Mouse (Mus musculus) MEL (cell line): ENCODE results near the gene Melk. TPM values are rescaled to one million over a fixed set of nuclear protein-coding genes. Genes with fewer than 3 reads are reported as not detected.

Experiments
- DNase-seq: peaks from one replicate; pipeline ENCODE4 v3.0.0; 2011; ENCODE audit warnings: low read depth, low spot score
- H3K27ac ChIP-seq: 2 replicates; pipeline ENCODE4 v1.5.1; 2012; ENCODE audit warnings: low read depth, mild to moderate bottlenecking, control low read depth, low read length, moderate library complexity; ENCODE audit not compliant: control insufficient read depth
- H3K27me3 ChIP-seq, 2 experiments: fragments of 150-350 bp in 1 of 2; sonication (generic) in 1 of 2; 2 replicates each; pipeline ENCODE4 v1.6.1; 2012; ENCODE audit warnings: low read length in 2 of 2, mild to moderate bottlenecking in 2 of 2, improper control_type of control experiment in 1 of 2, moderate library complexity in 1 of 2; ENCODE audit not compliant: insufficient read depth in 2 of 2, control insufficient read depth in 1 of 2
- H3K36me3 ChIP-seq, 2 experiments: 2 replicates each; pipeline ENCODE4 v1.6.1; 2012 to 2014; ENCODE audit warnings: low read length in 2 of 2, improper control_type of control experiment in 1 of 2, inconsistent platforms in 1 of 2, mild to moderate bottlenecking in 1 of 2; ENCODE audit not compliant: insufficient read depth in 2 of 2, control insufficient read depth in 1 of 2
- H3K4me1 ChIP-seq, 2 experiments: fragments of 150-350 bp in 1 of 2; sonication (generic) in 1 of 2; 2 replicates each; pipeline ENCODE4 v1.6.1; 2012; ENCODE audit warnings: low read length in 2 of 2, improper control_type of control experiment in 1 of 2, mild to moderate bottlenecking in 1 of 2; ENCODE audit not compliant: insufficient read depth in 2 of 2, control insufficient read depth in 1 of 2
- H3K4me3 ChIP-seq, 2 experiments: fragments of 150-350 bp in 1 of 2; sonication (generic) in 1 of 2; 2 replicates each; pipeline ENCODE4 v1.5.1; 2012; ENCODE audit warnings: low read depth in 2 of 2, low read length in 2 of 2, mild to moderate bottlenecking in 2 of 2, moderate library complexity in 2 of 2, control low read depth in 1 of 2, improper control_type of control experiment in 1 of 2; ENCODE audit not compliant: control insufficient read depth in 1 of 2, insufficient read depth in 1 of 2
- H3K79me2 ChIP-seq: 2 replicates; pipeline ENCODE4 v1.6.1; 2012; ENCODE audit warnings: mild to moderate bottlenecking, low read length, moderate library complexity; ENCODE audit not compliant: control insufficient read depth, poor library complexity, insufficient read depth
- H3K9ac ChIP-seq: 2 replicates; pipeline ENCODE4 v1.6.1; 2012; ENCODE audit warnings: low read depth, mild to moderate bottlenecking, control low read depth, low read length, moderate library complexity; ENCODE audit not compliant: control insufficient read depth, poor library complexity, severe bottlenecking
- H3K9me3 ChIP-seq: fragments of 150-350 bp; sonication (generic); replicated peaks from 2 replicates; pipeline ENCODE4 v1.6.1; 2012; ENCODE audit warnings: mild to moderate bottlenecking, low read length, improper control_type of control experiment, moderate library complexity; ENCODE audit not compliant: insufficient read depth
- BHLHE40 ChIP-seq: IDR thresholded peaks from 2 replicates; pipeline ENCODE4 v1.6.1; 2012; ENCODE audit warnings: low read depth, mild to moderate bottlenecking, inconsistent platforms, low read length, improper control_type of control experiment, borderline replicate concordance
- CHD2 ChIP-seq: IDR thresholded peaks from 2 replicates; pipeline ENCODE4 v1.6.1; 2011; ENCODE audit warnings: low read length, improper control_type of control experiment
- E2F4 ChIP-seq: IDR thresholded peaks from 2 replicates; pipeline ENCODE4 v1.6.1; 2011; ENCODE audit warnings: low read depth, low read length, improper control_type of control experiment, borderline replicate concordance
- ELF1 ChIP-seq: IDR thresholded peaks from 2 replicates; pipeline ENCODE4 v1.6.1; 2014; ENCODE audit warnings: low read depth, mild to moderate bottlenecking, inconsistent platforms, low read length, improper control_type of control experiment, moderate library complexity
- GABPA ChIP-seq: IDR thresholded peaks from 2 replicates; pipeline ENCODE4 v1.6.1; 2012; ENCODE audit warnings: low read depth, mild to moderate bottlenecking, inconsistent platforms, low read length, improper control_type of control experiment, moderate library complexity
- GATA1 ChIP-seq: IDR thresholded peaks from 2 replicates; pipeline ENCODE4 v1.6.1; 2011; ENCODE audit warnings: low read depth, low read length, improper control_type of control experiment
- HCFC1 ChIP-seq: IDR thresholded peaks from 2 replicates; pipeline ENCODE4 v1.6.1; 2012; ENCODE audit warnings: low read depth, mild to moderate bottlenecking, inconsistent platforms, low read length, improper control_type of control experiment, moderate library complexity
- JUND ChIP-seq: IDR thresholded peaks from 2 replicates; pipeline ENCODE4 v1.6.1; 2011; ENCODE audit warnings: low read depth, mild to moderate bottlenecking, improper control_type of control experiment, low read length
- KAT2A ChIP-seq: conservative IDR thresholded peaks from 2 replicates; pipeline ENCODE4 v1.6.1; 2012; ENCODE audit warnings: low read depth, low read length, improper control_type of control experiment, inconsistent platforms
- MAX ChIP-seq: IDR thresholded peaks from 2 replicates; pipeline ENCODE4 v1.6.1; 2011; ENCODE audit warnings: low read length, improper control_type of control experiment
- MAZ ChIP-seq: IDR thresholded peaks from 2 replicates; pipeline ENCODE4 v1.6.1; 2012; ENCODE audit warnings: low read depth, mild to moderate bottlenecking, inconsistent platforms, low read length, improper control_type of control experiment
- MXI1 ChIP-seq: IDR thresholded peaks from 2 replicates; pipeline ENCODE4 v1.6.1; 2011; ENCODE audit warnings: mild to moderate bottlenecking, low read depth, low read length, improper control_type of control experiment
- MYB ChIP-seq: IDR thresholded peaks from 2 replicates; pipeline ENCODE4 v1.6.1; 2011; ENCODE audit warnings: mild to moderate bottlenecking, low read depth, low read length, improper control_type of control experiment
- NELFE ChIP-seq: IDR thresholded peaks from 2 replicates; pipeline ENCODE4 v1.6.1; 2011; ENCODE audit warnings: low read depth, low read length, improper control_type of control experiment
- NRF1 ChIP-seq: IDR thresholded peaks from 2 replicates; pipeline ENCODE4 v1.6.1; 2014; ENCODE audit warnings: low read depth, mild to moderate bottlenecking, inconsistent platforms, low read length, improper control_type of control experiment, moderate library complexity; ENCODE audit not compliant: poor library complexity, insufficient read depth, severe bottlenecking
- POLR2AphosphoS2 ChIP-seq: IDR thresholded peaks from 2 replicates; pipeline ENCODE4 v1.6.1; 2011; ENCODE audit warnings: low read length, improper control_type of control experiment
- POLR2AphosphoS5 ChIP-seq: IDR thresholded peaks from 2 replicates; pipeline ENCODE4 v1.6.1; 2012; ENCODE audit warnings: low read depth, borderline replicate concordance, mild to moderate bottlenecking, inconsistent platforms, low read length, moderate library complexity, mixed read lengths
- SIN3A ChIP-seq: IDR thresholded peaks from 2 replicates; pipeline ENCODE4 v1.6.1; 2012; ENCODE audit warnings: low read length, improper control_type of control experiment, inconsistent platforms
- SMC3 ChIP-seq: IDR thresholded peaks from 2 replicates; pipeline ENCODE4 v1.6.1; 2011; ENCODE audit warnings: low read depth, low read length, improper control_type of control experiment
- TBP ChIP-seq: IDR thresholded peaks from 2 replicates; pipeline ENCODE4 v1.8.0; 2011; ENCODE audit warnings: low read depth, low read length, improper control_type of control experiment
- TCF12 ChIP-seq: IDR thresholded peaks from 2 replicates; pipeline ENCODE4 v1.6.1; 2014; ENCODE audit warnings: low read depth, mild to moderate bottlenecking, inconsistent platforms, low read length, improper control_type of control experiment, moderate library complexity
- UBTF ChIP-seq: IDR thresholded peaks from 2 replicates; pipeline ENCODE4 v1.6.1; 2012; ENCODE audit warnings: low read depth, mild to moderate bottlenecking, inconsistent platforms, low read length, improper control_type of control experiment, moderate library complexity, borderline replicate concordance; ENCODE audit not compliant: insufficient read depth
- USF1 ChIP-seq: IDR thresholded peaks from 2 replicates; pipeline ENCODE4 v1.6.1; 2014; ENCODE audit warnings: low read depth, mild to moderate bottlenecking, inconsistent platforms, low read length, improper control_type of control experiment, moderate library complexity
- USF2 ChIP-seq, 2 experiments: IDR thresholded peaks; 2 replicates each; pipeline ENCODE4 v1.6.1; 2011 to 2012; ENCODE audit warnings: improper control_type of control experiment in 2 of 2, low read length in 2 of 2, borderline replicate concordance in 1 of 2, inconsistent platforms in 1 of 2, low read depth in 1 of 2, mild to moderate bottlenecking in 1 of 2; ENCODE audit not compliant: insufficient read depth in 1 of 2
- ZC3H11A ChIP-seq: IDR thresholded peaks from 2 replicates; pipeline ENCODE4 v1.6.1; 2012; ENCODE audit warnings: low read depth, mild to moderate bottlenecking, inconsistent platforms, low read length, improper control_type of control experiment
- ZKSCAN1 ChIP-seq: IDR thresholded peaks from 2 replicates; pipeline ENCODE4 v1.6.1; 2012; ENCODE audit warnings: low read depth, mild to moderate bottlenecking, inconsistent platforms, low read length, improper control_type of control experiment, moderate library complexity
- ZMIZ1 ChIP-seq: IDR thresholded peaks from 2 replicates; pipeline ENCODE4 v1.6.1; 2012; ENCODE audit warnings: low read depth, mild to moderate bottlenecking, inconsistent platforms, low read length, improper control_type of control experiment, moderate library complexity
- ZNF384 ChIP-seq: IDR thresholded peaks from 2 replicates; pipeline ENCODE4 v1.6.1; 2012; ENCODE audit warnings: low read depth, mild to moderate bottlenecking, inconsistent platforms, low read length, improper control_type of control experiment
- polyA plus RNA-seq, 2 experiments: library from polyadenylated mRNA; stranded (reverse) in 1 of 2; unstranded in 1 of 2; fragments of >175 nt in 1 of 2; fragments of >200 nt in 1 of 2; gene quantifications; 2 replicates each; pipeline versions ENCODE4 v1.2.1 to v1.2.4; 2012; ENCODE audit warnings: low replicate concordance in 2 of 2, low read depth in 1 of 2; ENCODE audit not compliant: insufficient read length in 2 of 2, insufficient read depth in 1 of 2, missing spikeins in 1 of 2
- total RNA-seq: library from RNA; depleted of rRNA; stranded (reverse); fragments of 300-350 nt; gene quantifications from 2 replicates; pipeline ENCODE4 v1.2.3, GENCODE M21; 2012

Gene Melk
- total and polyA plus RNA-seq, 3 experiments, result 15.1 to 18.2 TPM; not detected in 1

DNA sequence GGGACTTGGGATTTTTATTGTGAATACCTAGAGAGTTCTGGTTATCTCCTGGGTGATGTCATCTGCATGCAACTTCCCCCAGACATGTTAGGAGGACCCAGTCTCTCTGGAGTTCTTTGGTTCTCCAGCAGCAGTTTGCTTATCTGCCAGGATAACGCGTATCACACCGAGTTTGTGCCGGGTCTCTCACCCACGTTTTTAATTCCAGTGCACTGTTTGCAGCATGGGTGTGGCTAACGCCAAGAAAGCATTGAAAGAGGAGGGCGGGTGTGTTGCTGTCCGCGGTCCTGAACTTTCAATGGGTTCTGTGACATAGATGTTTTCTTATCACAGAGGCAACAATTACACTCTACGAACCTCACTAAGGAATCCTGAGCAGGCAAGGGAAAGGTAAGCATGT lies 40.4 kb upstream of the Melk start (continued):
- 0 out of 2 replicates have a peak, but pooled peaks have one; percentile 38 for TF ChIP-seq GATA1
- TF ChIP-seq SIN3A, result peak; percentile 98
- TF ChIP-seq CHD2, result no peak
- TF ChIP-seq JUND, result no peak
- peak; percentile 99 for TF ChIP-seq MXI1
- no peak for TF ChIP-seq POLR2AphosphoS2
- TF ChIP-seq MAZ, result peak; percentile 44; the same call in 1 of the 2 replicates
- TF ChIP-seq BHLHE40, result no peak
- TF ChIP-seq ZC3H11A, result no peak
- no peak for TF ChIP-seq UBTF
- TF ChIP-seq GABPA, result no peak
- TF ChIP-seq NELFE, result no peak
- TF ChIP-seq ZMIZ1, result no peak
- TF ChIP-seq NRF1, result no peak
- no peak for TF ChIP-seq ELF1
- TF ChIP-seq ZKSCAN1, result no peak
- TF ChIP-seq SMC3, result no peak
- no peak for TF ChIP-seq KAT2A
- TF ChIP-seq MYB, result no peak
- TF ChIP-seq ZNF384, result no peak
- TF ChIP-seq TCF12, result peak; percentile 47; the same call in 1 of the 2 replicates

DNA sequence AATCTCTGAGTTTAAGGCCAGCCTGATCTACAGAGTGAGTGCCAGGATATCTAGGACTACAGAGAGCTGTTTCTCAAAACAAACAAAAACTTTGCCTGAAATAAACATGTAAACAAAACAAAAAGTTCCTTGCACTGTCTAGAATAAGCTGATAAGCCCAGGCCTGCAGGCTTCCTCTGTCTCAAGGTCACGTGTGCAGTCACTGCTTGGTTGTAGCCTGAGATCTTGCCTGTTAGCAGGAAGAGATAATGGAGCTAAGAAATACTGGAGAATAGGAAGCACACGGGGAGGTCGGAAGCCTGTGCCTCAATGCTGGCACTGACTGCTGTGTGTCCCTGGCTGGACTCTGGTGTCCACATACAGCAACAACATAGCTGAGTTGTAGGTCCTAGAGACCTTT lies 35.2 kb upstream of the Melk start:
- peak; percentile 40 for DNase-seq
- TF ChIP-seq GATA1 (no peak), ZC3H11A (no peak), USF1 (peak; percentile 93), HCFC1 (no peak), POLR2AphosphoS5 (no peak), NELFE (no peak), TBP (no peak), E2F4 (no peak), TCF12 (no peak), MAX (peak; percentile 73), USF2 (IDR thresholded peaks at IDR 0.05; ENCODE audit: borderline replicate concordance in 1 of 2, insufficient read depth in 1 of 2, low read depth in 1 of 2, low read length in 2 of 2) (peak; percentile 37 to 70; a peak in 1 of 4 replicates)
- TF ChIP-seq, all 39 proteins: peak for 3
- H3K4me1 ChIP-seq, result peaks cover 0 to 4% of the 10 kb centered on the region in 2 experiments; a peak in 2 of 4 replicates

More for the DNA sequence above, 35.2 kb upstream of the Melk start:
- H3K79me2 ChIP-seq, result no peaks in the 10 kb centered on the region
- H3K9ac ChIP-seq, result no peak overlapping the region
- H3K36me3 ChIP-seq, result peaks cover 0 to 4% of the 10 kb centered on the region in 2 experiments; a peak in 2 of 4 replicates
- H3K27me3 ChIP-seq, result no peaks in the 10 kb centered on the region; a peak in 1 of 4 replicates
- no peak overlapping the region for H3K27ac ChIP-seq
- no peak overlapping the region for H3K4me3 ChIP-seq
- no peaks in the 10 kb centered on the region for H3K9me3 ChIP-seq
